9 mouse cellular contexts compared by ENCODE assay signal in genomic region chr5:149538531-149538930, GRCm38 (mm10). TPM values are rescaled to one million over a fixed set of nuclear protein-coding genes. Genes with fewer than 3 reads are reported as not detected.
DNase-seq lines count a peak whose midpoint lies in the region; ATAC-seq lines count a peak whose summit lies in the region.
"Had no signal": no experiment of that assay in that cellular context is flagged by ENCODE, and none has a peak within 500 bp of the region (broad histone marks: within the 10 kb centered on the region; RNA-seq: fewer than 3 reads in every experiment).

No protein-coding gene starts in this region.

- no peaks in the 10 kb centered on the region for H3K27me3 ChIP-seq in intestine, embryonic 16.5 days (replicated peaks; ENCODE audit: control insufficient read depth, insufficient read depth, low read length)
- peaks cover 9% of the 10 kb centered on the region; the same call in 1 of the 2 replicates for H3K27me3 ChIP-seq in neural tube, embryonic 13.5 days

- no peaks in the 10 kb centered on the region for H3K36me3 ChIP-seq in intestine, embryonic 16.5 days (ENCODE audit: control insufficient read depth, insufficient read depth, low read length)
- H3K36me3 ChIP-seq in neural tube, embryonic 13.5 days: no peaks in the 10 kb centered on the region

- WGBS in intestine, embryonic 16.5 days: 41% methylated on average over 8 of the region's 8 CpGs
- 66% methylated on average over 8 of the region's 8 CpGs for WGBS in neural tube, embryonic 13.5 days

- intact Hi-C loops in left cerebral cortex, postnatal 36 days (cut with DNase I): loop anchor here (5.0 kb wide), 2 partner anchors 84 to 99 kb away; partner anchors contain the start of gene Hsph1

- H3K9ac ChIP-seq in intestine, embryonic 16.5 days (ENCODE audit: low read depth, low read length): no peak overlapping the region
- H3K9ac ChIP-seq in neural tube, embryonic 13.5 days: peak overlapping the region; percentile 58; the same call in 1 of the 2 replicates

- no peak overlapping the region for H3K27ac ChIP-seq in intestine, embryonic 16.5 days (ENCODE audit: low read length)
- H3K27ac ChIP-seq in neural tube, embryonic 13.5 days (replicated peaks): peak overlapping the region; percentile 70

- H3K4me2 ChIP-seq in intestine, embryonic 16.5 days (ENCODE audit: low read depth, low read length): peak overlapping the region; percentile 45; the same call in 1 of the 2 replicates
- H3K4me2 ChIP-seq in neural tube, embryonic 13.5 days: peak overlapping the region; percentile 49

- H3K4me3 ChIP-seq in intestine, embryonic 16.5 days (ENCODE audit: low read length): peak overlapping the region; percentile 13; the same call in 1 of the 2 replicates
- H3K4me3 ChIP-seq in neural tube, embryonic 13.5 days: no peak overlapping the region

- H3K4me1 ChIP-seq in intestine, embryonic 16.5 days (ENCODE audit: control insufficient read depth, insufficient read depth, low read length): 0 out of 2 replicates have a peak, but pooled peaks cover 3% of the 10 kb centered on the region
- peaks cover 38% of the 10 kb centered on the region for H3K4me1 ChIP-seq in neural tube, embryonic 13.5 days (replicated peaks)

- ATAC-seq in intestine, embryonic 16.5 days: no peak
- ATAC-seq in neural tube, embryonic 13.5 days (ENCODE audit: low read depth): peak; percentile 36; the same call in 1 of the 2 replicates

- no peaks in the 10 kb centered on the region for H3K9me3 ChIP-seq in intestine, embryonic 16.5 days (ENCODE audit: control insufficient read depth, low read length)
- H3K9me3 ChIP-seq in neural tube, embryonic 13.5 days: no peaks in the 10 kb centered on the region

- DNase-seq in cerebellum, postnatal 10 days: peak; percentile 43 to 66
- DNase-seq in cerebellum, adult 9-11 months: no peak
- peak; percentile 46 to 47 for DNase-seq in left cerebral cortex, postnatal 36 days (ENCODE audit: low spot score in 2 of 2)
- no peak for DNase-seq in left cerebral cortex, adult 9 months (ENCODE audit: low spot score in 2 of 2)
- no peak for DNase-seq in cerebellum, postnatal 36 days
- no peak for DNase-seq in adrenal gland, adult 2 months

RNA-seq across cellular contexts. Expression of gene Wdr95, which starts 10.1 kb away (rescaled TPM):
- total RNA-seq in left cerebral cortex, postnatal 36 days (2021): 1 to 10 TPM in 1 of 2 experiments, under 1 TPM in 1; 0.91 to 1.7 TPM
- not detected in 2 replicates for polyA plus RNA-seq in intestine, embryonic 16.5 days (2015; fragmentation: Nextera tagmentation; extraction: Ambion mirVana)
- polyA plus RNA-seq in neural tube, embryonic 13.5 days (2015; fragmentation: Nextera tagmentation; extraction: Ambion mirVana): 0.60 and 0.96 TPM in 2 replicates
- total RNA-seq in adrenal gland, adult 2 months (2021): not detected
- polyA plus RNA-seq in adrenal gland, adult 2 months (2012; rRNA removed): not detected in 2 replicates
- total RNA-seq: common myeloid progenitor, adult 5-6 weeks had no signal

Comparison
In these comparisons a context has a peak if more than half of its experiments do, and no peak if none do; other contexts are left out.
1. DNase-seq: peak in cerebellum, postnatal 10 days (2 of 2) and left cerebral cortex, postnatal 36 days (2 of 2); none in cerebellum, adult 9-11 months (single experiment), left cerebral cortex, adult 9 months (0 of 2), cerebellum, postnatal 36 days (0 of 2) and adrenal gland, adult 2 months (single experiment).